ENCODE assay signal across 10 mouse cellular contexts in genomic region chr17:57180363-57180762, GRCm38 (mm10). TPM values are rescaled to one million over a fixed set of nuclear protein-coding genes. Genes with fewer than 3 reads are reported as not detected.
A peak's percentile ranks its signal among the peaks of the same experiment; 100 is the strongest.
DNase-seq lines count a peak whose midpoint lies in the region; ATAC-seq and TF ChIP-seq lines count a peak whose summit lies in the region.
"Had no signal": no experiment of that assay in that cellular context is flagged by ENCODE, and none has a peak within 500 bp of the region (broad histone marks: within the 10 kb centered on the region; RNA-seq: fewer than 3 reads in every experiment).

No protein-coding gene starts in this region.

- H3K9me3 ChIP-seq in midbrain, embryonic 14.5 days (ENCODE audit: control insufficient read depth, low read length), result no peaks in the 10 kb centered on the region
- no peaks in the 10 kb centered on the region for H3K9me3 ChIP-seq in midbrain, embryonic 10.5 days (replicated peaks)

- 38% methylated on average over 8 of the region's 8 CpGs for WGBS in midbrain, embryonic 14.5 days
- 38% methylated on average over 8 of the region's 8 CpGs for WGBS in midbrain, embryonic 10.5 days
- WGBS in lung, adult 2 months, result 35% methylated on average over 8 of the region's 8 CpGs

- H3K4me3 ChIP-seq in midbrain, embryonic 14.5 days (replicated peaks; ENCODE audit: low read depth, low read length), result no peak overlapping the region
- no peak overlapping the region for H3K4me3 ChIP-seq in midbrain, embryonic 10.5 days
- H3K4me3 ChIP-seq in lung, adult 2 months (replicated peaks; ENCODE audit: extremely low read depth, low read depth, low read length), result no peak overlapping the region
- H3K4me3 ChIP-seq: megakaryocyte, embryonic 14.5 days had no signal

- ATAC-seq in midbrain, embryonic 14.5 days (ENCODE audit: low FRiP score, low TSS enrichment), result no peak

- H3K36me3 ChIP-seq in midbrain, embryonic 14.5 days (ENCODE audit: control insufficient read depth, insufficient read depth, low read length), result no peaks in the 10 kb centered on the region
- no peaks in the 10 kb centered on the region for H3K36me3 ChIP-seq in midbrain, embryonic 10.5 days

- DNase-seq in cerebellum, postnatal 10 days, result peak; percentile 30 to 39
- no peak for DNase-seq in cerebellum, adult 9-10 months
- peak; percentile 17 for DNase-seq in midbrain, embryonic 14.5 days
- no peak for DNase-seq in midbrain, embryonic 10.5 days (ENCODE audit: low spot score)
- peak; percentile 28 for DNase-seq in lung, adult 2 months
- peak; percentile 79 for DNase-seq in thymus, postnatal 25 days
- DNase-seq in gastrocnemius, adult 8-10 months (ENCODE audit: low spot score in 2 of 2), result no peak
- no peak for DNase-seq in left cerebral cortex, postnatal 10 days (ENCODE audit: extremely low spot score in 1 of 2, low spot score in 2 of 2)

- intact Hi-C loops in left cerebral cortex, postnatal 10 days (cut with DNase I), result no loop called here

- TF ChIP-seq CTCF in lung, adult 2 months (IDR thresholded peaks at IDR 0.05; ENCODE audit: insufficient read depth, low read length), result peak; percentile 43

- no peaks in the 10 kb centered on the region for H3K4me1 ChIP-seq in midbrain, embryonic 14.5 days (ENCODE audit: control insufficient read depth, insufficient read depth, low read length)
- no peaks in the 10 kb centered on the region for H3K4me1 ChIP-seq in midbrain, embryonic 10.5 days
- H3K4me1 ChIP-seq in lung, adult 2 months (ENCODE audit: control insufficient read depth, insufficient read depth, low read length), result no peaks in the 10 kb centered on the region

- no peak overlapping the region for H3K4me2 ChIP-seq in midbrain, embryonic 14.5 days (ENCODE audit: low read length)

- no peak for TF ChIP-seq POLR2A in lung, adult 2 months (IDR thresholded peaks at IDR 0.05; ENCODE audit: borderline replicate concordance, extremely low read depth, low read depth, low read length)

- H3K9ac ChIP-seq in midbrain, embryonic 14.5 days (replicated peaks; ENCODE audit: low read length), result no peak overlapping the region

- H3K27ac ChIP-seq in midbrain, embryonic 14.5 days (replicated peaks; ENCODE audit: low read depth, low read length), result no peak overlapping the region
- H3K27ac ChIP-seq in midbrain, embryonic 10.5 days (replicated peaks), result no peak overlapping the region

- no peaks in the 10 kb centered on the region for H3K27me3 ChIP-seq in midbrain, embryonic 14.5 days (ENCODE audit: control insufficient read depth, insufficient read depth, low read length)
- no peaks in the 10 kb centered on the region for H3K27me3 ChIP-seq in midbrain, embryonic 10.5 days (ENCODE audit: low read depth, poor library complexity, severe bottlenecking)

RNA-seq across cellular contexts. Expression of gene Tnfsf14, which starts 13.6 kb away (rescaled TPM):
- not detected in 2 replicates for polyA plus RNA-seq in midbrain, embryonic 14.5 days (2014; fragmentation: Nextera tagmentation; extraction: Ambion mirVana)
- 0.06 and 0.21 TPM in 2 replicates for polyA plus RNA-seq in midbrain, embryonic 10.5 days (2016; fragmentation: Nextera tagmentation; extraction: Ambion mirVana)
- 1.8 and 1.9 TPM in 2 replicates for polyA plus RNA-seq in lung, adult 2 months (2012; rRNA removed)
- total RNA-seq in gastrocnemius, adult 8-10 months (2022), result not detected
- not detected for total RNA-seq in left cerebral cortex, postnatal 10 days (2021)
- polyA plus RNA-seq: heart, embryonic 14.5 days had no signal

RNA-seq across cellular contexts. Expression of gene Cd70, which starts 30.8 kb away (rescaled TPM):
- polyA plus RNA-seq in midbrain, embryonic 14.5 days (2014; fragmentation: Nextera tagmentation; extraction: Ambion mirVana), result 1.1 and 1.4 TPM in 2 replicates
- 0.27 TPM in 1 of 2 replicates, not detected in the other for polyA plus RNA-seq in midbrain, embryonic 10.5 days (2016; fragmentation: Nextera tagmentation; extraction: Ambion mirVana)
- polyA plus RNA-seq in lung, adult 2 months (2012; rRNA removed), result not detected in 2 replicates
- not detected for total RNA-seq in gastrocnemius, adult 8-10 months (2022)
- total RNA-seq in left cerebral cortex, postnatal 10 days (2021), result not detected
- polyA plus RNA-seq: heart, embryonic 14.5 days had no signal

RNA-seq across cellular contexts. Expression of gene C3, which starts 47.6 kb away (rescaled TPM):
- polyA plus RNA-seq in midbrain, embryonic 14.5 days (2014; fragmentation: Nextera tagmentation; extraction: Ambion mirVana), result 2.0 and 2.6 TPM in 2 replicates
- polyA plus RNA-seq in midbrain, embryonic 10.5 days (2016; fragmentation: Nextera tagmentation; extraction: Ambion mirVana), result 0.07 TPM in 1 of 2 replicates, not detected in the other
- polyA plus RNA-seq in lung, adult 2 months (2012; rRNA removed), result 254 and 275 TPM in 2 replicates
- total RNA-seq in gastrocnemius, adult 8-10 months (2022), result 10 to 100 TPM in 3 of 4 experiments, 1 to 10 TPM in 1; 8.4 to 33.5 (median 14.9) TPM
- under 1 TPM; 0.62 to 0.67 TPM for total RNA-seq in left cerebral cortex, postnatal 10 days (2021)

Comparison
In these comparisons a context has a peak if more than half of its experiments do, and no peak if none do; other contexts are left out.
1. DNase-seq: peak in cerebellum, postnatal 10 days (2 of 2), midbrain, embryonic 14.5 days (single experiment), lung, adult 2 months (single experiment) and thymus, postnatal 25 days (single experiment); none in cerebellum, adult 9-10 months (single experiment), midbrain, embryonic 10.5 days (single experiment), gastrocnemius, adult 8-10 months (0 of 2) and left cerebral cortex, postnatal 10 days (0 of 2).
2. RNA of gene C3, which starts 47.6 kb away (polyA plus RNA-seq): 254 to 275 TPM in lung, adult 2 months; 2.0 to 2.6 TPM in midbrain, embryonic 14.5 days and 0.07 TPM in midbrain, embryonic 10.5 days; every median in the first group is over 10 times any median in the second.